Mouse (Mus musculus): ENCODE results near the gene Cops3.

Cops3 gene

GRCm38 (mm10) chr11:59810480-59811158, 29.0 kb downstream of the Cops3 start:
- DNase-seq (ENCODE audit: low spot score): no peak

DNA sequence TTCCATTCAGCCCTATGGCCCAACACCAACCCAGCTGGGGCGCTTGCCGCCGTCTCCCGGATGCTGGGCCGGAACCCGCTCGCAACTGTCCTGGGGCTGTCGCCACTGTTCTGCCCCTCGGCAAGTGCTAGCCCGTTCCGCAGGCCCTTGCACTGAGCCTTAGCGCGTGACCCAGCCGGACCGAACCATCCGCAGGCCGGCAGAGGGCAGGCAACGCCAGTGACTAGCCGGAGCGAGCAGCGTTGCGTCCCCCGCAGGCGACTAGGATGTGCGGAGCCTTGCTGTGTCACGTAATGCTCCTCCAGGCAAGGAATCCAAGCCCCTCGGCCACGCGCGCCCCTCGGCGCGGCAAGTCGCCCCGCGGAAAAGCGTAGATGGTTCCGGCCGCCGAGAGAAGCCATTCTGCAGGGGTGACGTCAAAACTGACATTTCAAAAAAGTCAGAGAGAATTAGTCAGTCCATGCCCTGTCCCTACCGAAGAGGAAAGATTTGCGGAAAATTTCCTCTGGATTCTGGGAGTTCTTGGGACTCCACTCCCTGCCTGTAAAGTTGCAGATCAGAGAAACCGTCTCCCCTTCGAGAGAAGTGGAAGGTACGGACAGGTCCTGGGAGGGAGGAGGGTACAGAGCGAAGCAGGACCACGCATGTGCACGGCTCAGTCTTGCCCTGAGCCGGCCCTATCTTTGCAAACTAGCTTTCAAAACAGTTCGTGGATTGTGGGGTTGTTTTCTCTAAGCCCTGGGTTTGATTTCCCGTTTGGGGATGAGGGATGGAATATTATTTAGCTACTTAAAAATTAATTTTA, 29.8 kb downstream of the Cops3 start, which contains the start of gene Flcn:
TSS of gene Flcn (minus strand) at position 347 of the 805 bp plus-strand sequence.
- DNase-seq (ENCODE audit: low spot score): peak; percentile 83

GRCm38 (mm10) chr11:59809071-59809669, 30.5 kb downstream of the Cops3 start:
- DNase-seq (ENCODE audit: low spot score): no peak

DNA sequence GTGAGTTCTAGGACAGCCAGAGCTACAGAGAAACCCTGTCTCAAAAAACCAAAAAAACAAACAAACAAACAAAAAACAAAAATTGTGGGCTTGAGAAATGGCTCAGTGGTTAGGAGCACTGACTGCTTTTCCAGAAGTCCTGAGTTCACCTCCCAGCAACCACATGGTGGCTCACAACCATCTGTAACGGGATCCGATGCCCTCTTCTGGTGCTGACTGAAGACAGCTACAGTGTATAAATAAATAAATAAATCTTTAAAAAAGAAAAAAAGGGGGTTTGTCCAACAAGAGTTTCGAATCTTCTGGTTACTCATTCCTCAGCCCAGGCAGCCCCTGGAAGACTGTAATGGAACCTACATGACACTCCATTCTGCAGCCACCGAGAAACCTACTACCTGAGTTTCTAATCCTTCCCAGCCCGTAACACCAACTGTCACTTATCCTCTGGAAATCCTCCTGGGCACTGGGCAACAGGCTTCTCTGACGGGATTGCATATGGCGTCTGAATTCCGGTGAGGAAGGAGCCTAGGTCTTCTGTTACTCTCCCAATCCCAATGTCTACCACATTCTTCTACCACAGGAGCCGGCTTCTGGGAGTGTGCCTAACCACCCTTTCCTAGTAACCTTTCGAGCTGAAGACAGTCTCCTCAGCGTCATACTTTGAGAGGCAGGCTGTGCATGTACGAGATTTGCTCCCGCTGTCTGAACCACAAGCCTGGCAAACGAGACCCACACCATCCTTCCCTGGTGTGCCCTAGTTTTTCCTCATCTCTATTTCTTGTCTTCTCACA, 31.3 kb downstream of the Cops3 start:
- no peak for DNase-seq (ENCODE audit: low spot score)

DNA sequence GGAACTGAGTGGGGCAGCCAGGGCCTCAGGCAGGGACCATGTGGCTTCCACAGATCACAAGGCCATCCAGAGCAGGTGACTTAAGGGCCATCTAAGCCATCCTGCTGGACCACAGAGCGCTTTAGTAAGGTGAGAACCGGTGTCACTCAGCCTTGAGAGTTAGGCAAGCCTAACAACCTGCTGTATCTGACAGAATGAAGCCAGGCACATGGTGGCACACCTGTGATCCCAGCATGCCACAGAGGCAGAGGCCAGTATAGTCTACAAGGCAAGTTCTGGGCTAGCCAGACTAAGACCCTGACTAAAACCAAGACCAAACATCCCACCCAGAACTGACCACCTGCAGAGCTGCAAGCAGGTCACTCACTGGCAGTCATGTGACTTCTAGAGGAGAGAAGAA, 34.0 kb downstream of the Cops3 start:
- DNase-seq (ENCODE audit: low spot score): no peak

GRCm38 (mm10) chr11:59805256-59805655, 34.4 kb downstream of the Cops3 start:
- no peak for DNase-seq (ENCODE audit: low spot score)

- no peak for DNase-seq (ENCODE audit: low spot score)
Measured at GRCm38 (mm10) chr11:59804409-59805110, 35.1 kb downstream of the Cops3 start.

DNA sequence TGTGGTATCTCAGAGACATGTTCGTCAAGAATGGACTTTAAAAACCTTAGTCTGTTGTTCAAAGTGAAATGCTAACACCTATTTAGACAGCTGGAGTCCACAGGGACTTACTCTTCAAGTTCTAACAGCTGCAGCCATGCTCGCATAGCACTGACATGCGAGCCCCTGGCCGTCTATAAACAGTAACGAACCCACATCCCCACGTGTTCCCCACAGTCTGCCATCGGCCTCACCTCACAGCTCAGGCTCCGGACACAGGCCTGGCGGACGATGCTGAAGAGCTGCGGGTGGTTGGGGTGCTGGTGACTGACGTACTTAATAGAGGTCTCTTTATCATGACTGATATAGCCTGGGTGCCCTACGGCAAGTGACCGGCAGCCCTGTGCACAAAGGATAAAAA, 36.1 kb downstream of the Cops3 start:
- no peak for DNase-seq (ENCODE audit: low spot score)

- no peak for DNase-seq (ENCODE audit: low spot score)
Measured at GRCm38 (mm10) chr11:59801881-59802280, 37.8 kb downstream of the Cops3 start.

GRCm38 (mm10) chr11:59800412-59800811, 39.2 kb downstream of the Cops3 start:
- DNase-seq (ENCODE audit: low spot score): no peak

GRCm38 (mm10) chr11:59793390-59793789, 46.2 kb downstream of the Cops3 start:
- no peak for DNase-seq (ENCODE audit: low spot score)

- no peak for DNase-seq (ENCODE audit: low spot score)
Measured at GRCm38 (mm10) chr11:59789311-59789710, 50.3 kb downstream of the Cops3 start.

DNA sequence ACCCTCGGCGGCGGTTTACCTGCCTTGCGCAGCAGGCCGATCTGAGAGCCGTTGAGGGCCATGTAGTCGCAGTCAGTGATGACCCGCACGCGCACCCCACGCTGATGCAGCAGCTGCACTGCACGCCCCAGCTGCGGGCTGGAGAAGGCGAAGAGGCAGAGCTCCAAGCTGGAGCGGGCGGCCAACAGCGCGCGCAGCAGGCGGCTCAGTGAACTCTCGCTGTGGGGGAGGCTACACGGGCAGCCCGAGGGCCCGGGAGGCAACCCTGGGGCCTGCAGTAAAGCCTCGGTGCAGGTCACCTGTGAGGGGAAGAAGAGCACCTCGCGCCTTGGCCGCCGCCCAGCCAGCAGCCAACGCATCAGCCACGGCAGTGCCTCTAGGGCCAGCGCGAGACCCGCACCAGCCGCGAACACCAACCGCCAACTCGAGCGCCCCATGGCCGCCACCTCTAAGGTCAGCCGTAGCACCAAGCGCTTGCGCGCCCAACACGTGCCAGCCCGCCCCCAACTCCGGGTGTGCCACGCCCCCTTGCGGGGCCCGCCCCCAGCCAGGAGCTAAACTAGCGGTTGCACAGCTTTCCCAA, 52.3 kb downstream of the Cops3 start, which contains the start of gene Pld6:
TSS of gene Pld6 (minus strand) at position 447 of the 583 bp plus-strand sequence.
- DNase-seq (ENCODE audit: low spot score): peak; percentile 90

DNA sequence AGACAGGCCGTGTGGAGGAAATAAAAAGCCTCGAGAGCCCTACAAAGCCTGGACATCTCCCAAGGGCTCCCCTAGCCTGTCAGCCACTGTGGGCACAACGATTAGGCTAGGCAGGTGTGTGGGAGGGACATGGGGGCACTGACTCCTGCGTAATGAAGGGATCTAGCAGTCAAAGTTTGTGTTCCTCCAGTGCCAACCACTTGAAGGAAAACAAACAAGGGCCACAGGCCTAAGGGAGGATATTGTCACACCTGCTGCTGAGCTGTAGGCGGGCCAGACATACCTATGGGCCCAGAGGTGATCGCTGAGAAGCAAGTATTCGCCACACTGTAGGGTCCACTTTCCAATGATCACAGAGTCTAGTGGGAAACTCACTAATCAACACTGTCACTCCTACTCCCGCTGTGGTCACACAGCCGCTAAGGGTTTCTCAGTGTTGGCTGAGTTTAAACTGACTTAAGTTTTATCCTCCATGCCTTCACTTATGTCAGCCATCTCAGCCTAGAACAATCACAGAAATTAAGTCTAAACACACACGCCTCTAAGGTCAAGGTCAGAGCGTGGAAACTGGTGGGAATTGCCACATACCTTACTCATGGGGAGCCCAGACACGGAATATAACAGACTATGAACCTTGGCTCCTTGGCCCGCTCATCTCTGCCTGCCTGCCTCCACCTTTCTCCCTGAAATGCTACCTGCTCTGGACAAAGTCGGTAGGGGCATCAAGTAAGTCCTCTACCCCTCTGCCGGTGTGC, 53.0 kb downstream of the Cops3 start:
- DNase-seq (ENCODE audit: low spot score): no peak

GRCm38 (mm10) chr11:59783591-59783990, 56.0 kb downstream of the Cops3 start:
- DNase-seq (ENCODE audit: low spot score): no peak

DNA sequence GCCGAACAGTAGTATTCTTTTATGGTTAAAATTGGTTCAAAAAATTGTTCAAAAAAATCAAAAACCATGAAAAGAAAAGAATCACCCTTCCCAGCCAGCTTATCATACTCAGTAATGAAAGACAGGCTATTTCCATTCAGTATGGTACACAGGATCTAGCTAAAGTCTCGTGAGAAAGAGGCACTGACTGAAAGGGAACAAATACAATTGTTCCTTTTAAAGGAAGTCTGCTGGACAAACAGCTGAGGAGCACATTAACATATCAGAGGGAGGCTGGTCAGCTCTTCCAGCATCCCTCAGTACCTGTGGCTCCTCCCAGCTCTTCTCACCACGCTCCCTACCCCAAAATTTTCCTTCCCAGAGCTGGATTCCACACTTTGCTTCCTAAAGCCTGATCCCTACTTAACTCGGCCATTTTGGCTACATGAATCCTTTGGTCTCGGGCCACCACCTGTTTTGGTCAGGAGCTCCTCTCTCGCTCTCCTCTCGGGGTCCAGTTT, 57.5 kb downstream of the Cops3 start:
- DNase-seq (ENCODE audit: low spot score): no peak

GRCm38 (mm10) chr11:59780241-59780640, 59.4 kb downstream of the Cops3 start:
- DNase-seq (ENCODE audit: low spot score): no peak

GRCm38 (mm10) chr11:59779406-59779805, 60.2 kb downstream of the Cops3 start:
- DNase-seq (ENCODE audit: low spot score): no peak

GRCm38 (mm10) chr11:59778874-59779223, 60.8 kb downstream of the Cops3 start:
- no peak for DNase-seq (ENCODE audit: low spot score)

DNA sequence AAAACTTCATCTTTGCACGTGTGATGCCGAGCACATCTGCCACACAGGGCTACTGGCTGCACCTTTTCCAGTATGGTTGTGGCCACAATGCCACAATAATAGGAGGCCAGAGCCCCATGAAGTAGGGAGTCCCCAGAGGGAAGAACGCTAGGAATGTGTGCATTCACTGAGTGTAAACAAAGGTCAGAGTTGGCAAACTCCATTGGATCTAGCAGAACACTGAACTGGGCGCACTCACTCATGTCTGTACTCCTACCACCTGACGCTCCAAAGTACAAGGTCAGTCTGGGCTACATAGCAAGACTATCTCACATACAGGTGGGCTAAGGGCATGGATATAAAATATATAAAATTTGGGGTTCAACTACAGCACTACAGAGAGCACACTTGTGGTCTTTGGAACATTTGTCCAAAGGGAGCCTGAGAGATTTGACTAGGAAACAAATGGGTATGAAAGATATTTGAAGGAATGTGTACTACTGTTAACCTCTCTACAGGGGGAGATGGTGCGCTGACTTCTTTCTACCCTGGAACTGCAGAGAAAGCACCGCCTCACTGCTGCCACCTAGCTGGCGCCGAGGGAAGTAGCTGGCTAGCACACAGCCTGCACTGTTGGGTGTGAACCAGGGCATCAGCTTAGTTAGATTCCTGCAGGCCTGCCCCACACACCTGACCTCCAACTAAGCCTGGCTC, 61.3 kb downstream of the Cops3 start:
- peak; percentile 38 for DNase-seq (ENCODE audit: low spot score)

All from testis, postnatal 14 days (tissue).